Mouse (Mus musculus) midbrain, embryonic 10.5 days (tissue): ENCODE measurements around the gene Pkp3. TPM values are rescaled to one million over a fixed set of nuclear protein-coding genes. Genes with fewer than 3 reads are reported as not detected.

Experiments
- DNase-seq: peaks from one replicate; pipeline ENCODE4 v3.0.0-alpha.2; 2017; ENCODE audit warnings: low spot score
- H3K27ac ChIP-seq: fragments of 300-500 bp; sonication (generic); replicated peaks from 2 replicates; pipeline ENCODE4 v1.5.1; 2016; ENCODE audit warnings: mild to moderate bottlenecking
- H3K27me3 ChIP-seq: fragments of 300-500 bp; sonication (generic); 2 replicates; pipeline ENCODE4 v1.6.1; 2016; ENCODE audit warnings: low read depth, mild to moderate bottlenecking; ENCODE audit not compliant: poor library complexity, severe bottlenecking
- H3K36me3 ChIP-seq: fragments of 300-500 bp; sonication (generic); 2 replicates; pipeline ENCODE4 v1.6.1; 2016; ENCODE audit warnings: mild to moderate bottlenecking, moderate library complexity
- H3K4me1 ChIP-seq: fragments of 300-500 bp; sonication (generic); 2 replicates; pipeline ENCODE4 v1.6.1; 2016
- H3K4me3 ChIP-seq: fragments of 300-500 bp; sonication (generic); 2 replicates; pipeline ENCODE4 v1.5.1; 2016; ENCODE audit warnings: mild to moderate bottlenecking, moderate library complexity
- H3K9me3 ChIP-seq: fragments of 300-500 bp; sonication (generic); replicated peaks from 2 replicates; pipeline ENCODE4 v1.6.1; 2016; ENCODE audit warnings: mild to moderate bottlenecking
- WGBS: fragments of 180-500 bp; shearing (Covaris S2); methylation state at CpG from one replicate; pipeline ENCODE4 v1.1.7; 2016; 5-methylcytosine and 5-hydroxymethylcytosine counted together
- polyA plus RNA-seq: library from polyadenylated mRNA; unstranded; fragments of >200 nt; fragmentation: Nextera tagmentation; extraction: Ambion mirVana; gene quantifications from 2 replicates; pipeline ENCODE4 v1.2.1, GENCODE M21; 2016

The Pkp3 gene
- polyA plus RNA-seq, 1 experiment from 2014 or later = 2.0 TPM

GRCm38 (mm10) chr7:141060426-141061242, 17.4 kb upstream of the Pkp3 start, which contains the start of gene B4galnt4:
TSS of gene B4galnt4 (plus strand) at chr7:141061104.
- Histone ChIP-seq H3K4me1 (peaks cover 38% of the 10 kb centered on the region), H3K9me3 (0 out of 2 replicates have a peak, but pooled peaks cover 3% of the 10 kb centered on the region), H3K27me3 (peaks cover 14% of the 10 kb centered on the region; the same call in 1 of the 2 replicates), H3K36me3 (peaks cover 58% of the 10 kb centered on the region), H3K4me3 (peak within 1 kb of the TSS; percentile 91), H3K27ac (peak within 1 kb of the TSS; percentile 98)
- DNase-seq = peak; percentile 89
- WGBS = 1% methylated on average over 72 of the region's 72 CpGs

DNA sequence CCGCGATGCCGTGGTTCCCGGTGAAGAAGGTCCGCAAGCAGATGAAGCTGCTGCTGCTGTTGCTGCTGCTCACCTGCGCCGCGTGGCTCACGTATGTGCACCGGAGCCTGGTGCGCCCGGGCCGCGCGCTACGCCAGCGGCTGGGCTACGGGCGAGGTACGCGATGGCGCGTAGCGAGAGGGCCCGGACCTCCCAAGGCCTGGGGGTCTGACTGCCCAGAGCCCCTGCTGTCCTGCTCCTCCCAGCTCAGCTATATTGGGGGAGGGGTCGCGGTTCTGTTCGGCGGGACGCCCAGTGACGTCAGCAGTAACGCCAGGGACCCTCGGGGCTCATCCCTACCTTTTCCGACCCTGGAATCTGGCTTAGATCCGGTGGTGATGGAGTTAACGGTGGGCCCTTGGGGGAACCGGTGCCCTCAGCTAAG, 16.7 kb upstream of the Pkp3 start:
- Histone ChIP-seq H3K4me3 (peak overlapping the region; percentile 91), H3K36me3 (peaks cover 58% of the 10 kb centered on the region), H3K27me3 (peaks cover 14% of the 10 kb centered on the region; the same call in 1 of the 2 replicates), H3K9me3 (no peaks in the 10 kb centered on the region), H3K4me1 (peaks cover 38% of the 10 kb centered on the region), H3K27ac (peak overlapping the region; percentile 98)
- under 1% methylated on average over 37 of the region's 37 CpGs for WGBS
- peak; percentile 65 for DNase-seq

DNA sequence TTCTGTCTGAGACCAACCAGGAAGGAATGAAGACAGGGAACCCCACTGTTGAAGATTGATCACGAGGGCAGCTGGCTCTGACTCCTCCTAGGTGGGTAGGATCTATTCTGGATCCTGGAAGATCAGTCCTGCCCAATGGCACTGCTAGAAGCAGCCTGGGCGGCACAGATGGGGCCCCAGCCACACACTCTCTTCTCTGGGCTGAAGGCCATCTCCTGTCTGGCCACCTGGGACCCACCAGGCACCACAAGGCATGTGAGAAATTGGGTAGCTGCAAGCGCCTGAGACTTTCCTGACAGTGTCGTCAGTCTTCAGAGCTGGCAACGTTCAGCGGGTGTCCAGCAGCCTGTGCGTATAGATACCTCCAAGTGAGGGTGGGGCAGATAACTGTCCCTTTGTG, 15.5 kb upstream of the Pkp3 start:
- Histone ChIP-seq H3K36me3 (peaks cover 58% of the 10 kb centered on the region), H3K9me3 (no peaks in the 10 kb centered on the region), H3K4me3 (peak overlapping the region; percentile 91), H3K27ac (no peak overlapping the region), H3K27me3 (peaks cover 14% of the 10 kb centered on the region; the same call in 1 of the 2 replicates), H3K4me1 (peaks cover 38% of the 10 kb centered on the region)
- 90% methylated on average over 7 of the region's 7 CpGs for WGBS
- no peak for DNase-seq

GRCm38 (mm10) chr7:141063353-141063752, 14.7 kb upstream of the Pkp3 start:
- Histone ChIP-seq H3K27ac (no peak overlapping the region), H3K27me3 (peaks cover 14% of the 10 kb centered on the region; the same call in 1 of the 2 replicates), H3K36me3 (peaks cover 64% of the 10 kb centered on the region), H3K4me3 (no peak overlapping the region), H3K9me3 (no peaks in the 10 kb centered on the region), H3K4me1 (peaks cover 38% of the 10 kb centered on the region)
- 90% methylated on average over 3 of the region's 3 CpGs for WGBS
- DNase-seq = no peak

DNA sequence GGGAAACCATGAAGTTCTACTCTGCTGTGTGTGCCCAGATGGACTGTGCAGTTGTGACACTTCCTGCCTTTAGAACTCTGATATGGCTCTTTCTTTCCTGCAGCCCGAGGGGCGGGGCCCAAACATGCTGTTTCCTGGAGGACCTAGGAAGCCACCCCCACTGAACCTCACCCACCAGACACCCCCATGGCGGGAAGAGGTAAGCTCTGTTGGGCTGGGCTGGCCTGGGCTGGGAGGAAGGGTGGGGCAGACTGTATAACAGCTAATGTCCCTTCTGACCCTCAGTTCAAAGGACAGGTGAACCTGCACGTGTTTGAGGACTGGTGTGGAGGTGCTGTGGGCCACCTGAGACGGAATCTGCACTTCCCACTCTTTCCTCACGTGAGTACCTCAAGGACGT, 13.8 kb upstream of the Pkp3 start:
- Histone ChIP-seq H3K9me3 (no peaks in the 10 kb centered on the region), H3K4me1 (peaks cover 38% of the 10 kb centered on the region), H3K27me3 (peaks cover 21% of the 10 kb centered on the region; the same call in 1 of the 2 replicates), H3K4me3 (no peak overlapping the region), H3K27ac (no peak overlapping the region), H3K36me3 (peaks cover 66% of the 10 kb centered on the region)
- 88% methylated on average over 7 of the region's 7 CpGs for WGBS
- DNase-seq = no peak

DNA sequence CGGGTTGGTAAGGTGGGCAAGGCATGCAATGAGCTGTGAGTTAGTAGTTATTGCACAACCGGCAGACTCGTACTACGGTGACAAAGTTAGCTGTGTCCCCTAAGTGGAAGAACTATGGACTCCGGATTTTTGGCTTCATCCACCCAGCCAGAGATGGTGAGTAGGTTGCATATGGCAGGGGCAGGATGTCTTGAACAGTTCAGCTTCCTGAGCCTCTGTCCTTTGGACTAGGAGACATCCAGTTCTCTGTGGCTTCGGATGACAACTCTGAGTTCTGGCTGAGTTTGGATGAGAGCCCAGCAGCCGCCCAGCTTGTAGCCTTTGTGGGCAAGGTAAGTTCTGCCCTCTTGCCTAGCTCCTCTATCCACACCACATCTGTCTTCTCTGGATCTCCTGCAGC, 13.4 kb upstream of the Pkp3 start:
- peaks cover 23% of the 10 kb centered on the region for H3K27me3 ChIP-seq
- peaks cover 39% of the 10 kb centered on the region for H3K4me1 ChIP-seq
- H3K27ac ChIP-seq = no peak overlapping the region
- WGBS = 92% methylated on average over 7 of the region's 7 CpGs
- H3K9me3 ChIP-seq = no peaks in the 10 kb centered on the region
- no peak overlapping the region for H3K4me3 ChIP-seq
- H3K36me3 ChIP-seq = peaks cover 66% of the 10 kb centered on the region
- no peak for DNase-seq

GRCm38 (mm10) chr7:141068351-141068750, 9.7 kb upstream of the Pkp3 start:
- Histone ChIP-seq H3K27me3 (peaks cover 41% of the 10 kb centered on the region), H3K9me3 (no peaks in the 10 kb centered on the region), H3K4me3 (no peak overlapping the region), H3K27ac (no peak overlapping the region), H3K4me1 (peaks cover 21% of the 10 kb centered on the region), H3K36me3 (peaks cover 56% of the 10 kb centered on the region)
- DNase-seq = no peak
- WGBS = 83% methylated on average over 19 of the region's 19 CpGs

GRCm38 (mm10) chr7:141070058-141070862, 7.8 kb upstream of the Pkp3 start:
- H3K4me1 ChIP-seq = peaks cover 21% of the 10 kb centered on the region
- 1% methylated on average over 51 of the region's 51 CpGs for WGBS
- peaks cover 41% of the 10 kb centered on the region for H3K27me3 ChIP-seq
- H3K27ac ChIP-seq = peak overlapping the region; percentile 65
- peaks cover 37% of the 10 kb centered on the region for H3K36me3 ChIP-seq
- H3K9me3 ChIP-seq = no peaks in the 10 kb centered on the region
- peak overlapping the region; percentile 54 for H3K4me3 ChIP-seq
- peak; percentile 79 for DNase-seq

DNA sequence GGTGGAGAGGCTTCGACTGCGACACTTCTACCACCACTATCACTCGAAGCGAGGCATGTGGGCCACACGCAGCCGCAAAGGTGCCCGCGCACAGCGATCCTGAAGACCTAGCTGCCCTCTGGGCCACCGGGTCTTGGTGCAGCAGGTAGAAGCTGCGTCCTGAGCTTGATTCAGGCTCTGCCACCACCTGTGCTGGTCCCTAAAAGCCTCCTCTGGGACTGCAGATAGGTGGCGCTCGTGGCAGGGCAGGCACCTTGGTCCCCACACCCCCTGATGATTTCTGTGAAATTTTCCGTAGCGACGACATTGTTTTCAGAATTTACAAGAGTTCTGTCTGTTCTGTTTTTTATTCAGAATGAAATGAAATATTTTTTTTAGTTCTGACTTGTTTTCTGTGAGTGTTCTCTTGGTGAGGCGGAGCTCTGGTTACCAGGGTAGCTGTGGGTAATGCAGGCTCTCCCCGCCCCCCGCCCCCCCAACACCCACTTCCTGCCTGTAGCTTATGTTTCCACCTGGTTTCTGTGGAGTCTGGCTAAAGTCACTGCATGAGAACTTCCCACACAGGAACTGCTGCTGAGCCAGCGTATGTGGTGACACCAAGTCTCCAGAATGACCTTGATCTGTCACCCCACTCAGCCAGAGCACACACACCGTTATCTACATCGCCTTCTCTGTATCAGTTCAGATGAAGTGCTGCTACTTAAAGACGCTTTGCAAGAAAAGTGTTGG, 5.8 kb upstream of the Pkp3 start:
- H3K4me3 ChIP-seq = no peak overlapping the region
- no peak for DNase-seq
- peaks cover 21% of the 10 kb centered on the region for H3K4me1 ChIP-seq
- H3K27me3 ChIP-seq = peaks cover 41% of the 10 kb centered on the region
- H3K27ac ChIP-seq = no peak overlapping the region
- peaks cover 17% of the 10 kb centered on the region for H3K36me3 ChIP-seq
- 33% methylated on average over 23 of the region's 23 CpGs for WGBS
- no peaks in the 10 kb centered on the region for H3K9me3 ChIP-seq

- no peak overlapping the region for H3K27ac ChIP-seq
- H3K9me3 ChIP-seq = no peaks in the 10 kb centered on the region
- H3K27me3 ChIP-seq = peaks cover 41% of the 10 kb centered on the region
- no peak overlapping the region for H3K4me3 ChIP-seq
- H3K4me1 ChIP-seq = peaks cover 24% of the 10 kb centered on the region
- no peak for DNase-seq
- WGBS = 87% methylated on average over 4 of the region's 4 CpGs
- H3K36me3 ChIP-seq = peaks cover 1% of the 10 kb centered on the region
Observed at GRCm38 (mm10) chr7:141073782-141074181, 4.2 kb upstream of the Pkp3 start.

DNA sequence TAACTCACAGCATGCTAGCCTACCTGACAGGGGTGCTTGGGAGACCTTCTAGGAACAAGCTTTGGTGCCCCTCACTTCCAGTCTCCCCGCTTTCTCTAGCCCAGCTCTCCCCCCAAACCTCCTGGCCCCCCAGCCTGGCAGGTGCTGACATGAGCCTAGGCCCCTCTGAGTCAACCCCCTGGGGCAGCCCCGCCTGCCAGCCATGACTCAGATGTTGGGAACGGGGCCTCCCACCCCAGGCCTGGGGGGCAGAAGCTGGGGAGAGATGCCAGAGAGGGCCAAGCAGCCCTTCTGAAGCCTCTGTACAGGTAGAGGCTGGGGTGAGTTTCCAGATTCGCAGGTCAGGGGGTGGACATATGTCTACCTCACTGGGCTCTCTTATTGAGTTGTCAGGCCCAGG, 858 bp downstream of the Pkp3 start:
- H3K27me3 ChIP-seq = peaks cover 37% of the 10 kb centered on the region
- no peak for DNase-seq
- no peaks in the 10 kb centered on the region for H3K36me3 ChIP-seq
- H3K4me1 ChIP-seq = peaks cover 8% of the 10 kb centered on the region; the same call in 1 of the 2 replicates
- H3K9me3 ChIP-seq = no peaks in the 10 kb centered on the region
- 82% methylated on average over 4 of the region's 4 CpGs for WGBS
- H3K27ac ChIP-seq = no peak overlapping the region
- no peak overlapping the region for H3K4me3 ChIP-seq
